Mouse (Mus musculus) liver, embryonic 12.5 days (tissue): ENCODE results near the gene Wnt2b. TPM values are rescaled to one million over a fixed set of nuclear protein-coding genes. Genes with fewer than 3 reads are reported as not detected.

Experiments used
- ATAC-seq: fragments of 200-750 bp; cut with Nextera tagmentation; 2 replicates; pipeline ENCODE4 v1.8.0; 2017; ENCODE audit warnings: moderate number of reproducible peaks, mild to moderate bottlenecking, moderate library complexity
- H3K27ac ChIP-seq: fragments of 300-500 bp; sonication (generic); 2 replicates; pipeline ENCODE4 v1.5.1; 2016; ENCODE audit warnings: mild to moderate bottlenecking
- H3K27me3 ChIP-seq: fragments of 300-500 bp; sonication (generic); replicated peaks from 2 replicates; pipeline ENCODE4 v1.6.1; 2016; ENCODE audit warnings: mild to moderate bottlenecking, moderate library complexity
- H3K36me3 ChIP-seq: fragments of 300-500 bp; sonication (generic); 2 replicates; pipeline ENCODE4 v1.6.1; 2016; ENCODE audit warnings: mild to moderate bottlenecking, moderate library complexity
- H3K4me1 ChIP-seq: fragments of 300-500 bp; sonication (generic); 2 replicates; pipeline ENCODE4 v1.6.1; 2016
- H3K4me2 ChIP-seq: fragments of 300-500 bp; sonication (generic); 2 replicates; pipeline ENCODE4 v1.6.1; 2016; ENCODE audit warnings: mild to moderate bottlenecking, moderate library complexity
- H3K4me3 ChIP-seq: fragments of 300-500 bp; sonication (generic); 2 replicates; pipeline ENCODE4 v1.5.1; 2016; ENCODE audit warnings: mild to moderate bottlenecking, moderate library complexity
- H3K9ac ChIP-seq: fragments of 300-500 bp; sonication (generic); 2 replicates; pipeline ENCODE4 v1.6.1; 2016; ENCODE audit warnings: mild to moderate bottlenecking, moderate library complexity
- H3K9me3 ChIP-seq: fragments of 300-500 bp; sonication (generic); replicated peaks from 2 replicates; pipeline ENCODE4 v1.6.1; 2016; ENCODE audit warnings: mild to moderate bottlenecking, moderate library complexity
- WGBS: fragments of 180-500 bp; shearing (Covaris S2); methylation state at CpG from one replicate; pipeline ENCODE4 v1.1.7; 2016; ENCODE audit not compliant: insufficient replicate concordance; 5-methylcytosine and 5-hydroxymethylcytosine counted together
- polyA plus RNA-seq: library from polyadenylated mRNA; unstranded; fragments of >200 nt; fragmentation: Nextera tagmentation; extraction: Ambion mirVana; gene quantifications from 2 replicates; pipeline ENCODE4 v1.2.1, GENCODE M21; 2016

Wnt2b gene
- polyA plus RNA-seq, 1 experiment from 2014 or later = 0.25 TPM

DNA sequence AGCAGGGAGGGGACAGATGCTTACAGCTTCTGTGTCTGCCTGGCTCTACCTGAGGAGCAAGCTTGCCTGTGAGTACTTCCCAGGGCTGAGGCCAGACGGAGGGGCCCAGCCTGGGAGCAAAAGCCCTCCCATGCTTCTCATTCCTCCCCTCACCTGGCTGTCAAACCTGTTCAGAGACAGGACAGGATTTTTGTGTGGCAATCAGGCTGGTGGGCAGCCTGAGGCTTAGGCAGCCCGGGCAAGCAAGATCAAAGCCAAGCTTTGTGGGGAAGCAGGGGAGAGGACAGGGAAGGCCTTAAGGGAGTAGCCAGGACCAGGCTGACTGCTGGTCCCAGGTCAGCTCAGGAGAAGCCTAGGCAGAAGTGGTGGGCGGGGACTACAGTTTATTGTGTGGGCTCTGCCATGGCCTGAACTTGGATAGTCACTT is 32.7 kb upstream of the Wnt2b start:
- Histone ChIP-seq H3K4me2 (no peak overlapping the region), H3K9ac (no peak overlapping the region), H3K4me3 (no peak overlapping the region), H3K27me3 (peaks cover 28% of the 10 kb centered on the region), H3K36me3 (no peaks in the 10 kb centered on the region), H3K9me3 (no peaks in the 10 kb centered on the region), H3K4me1 (no peaks in the 10 kb centered on the region), H3K27ac (no peak overlapping the region)
- ATAC-seq = no peak
- 42% methylated on average over 3 of the region's 3 CpGs for WGBS

DNA sequence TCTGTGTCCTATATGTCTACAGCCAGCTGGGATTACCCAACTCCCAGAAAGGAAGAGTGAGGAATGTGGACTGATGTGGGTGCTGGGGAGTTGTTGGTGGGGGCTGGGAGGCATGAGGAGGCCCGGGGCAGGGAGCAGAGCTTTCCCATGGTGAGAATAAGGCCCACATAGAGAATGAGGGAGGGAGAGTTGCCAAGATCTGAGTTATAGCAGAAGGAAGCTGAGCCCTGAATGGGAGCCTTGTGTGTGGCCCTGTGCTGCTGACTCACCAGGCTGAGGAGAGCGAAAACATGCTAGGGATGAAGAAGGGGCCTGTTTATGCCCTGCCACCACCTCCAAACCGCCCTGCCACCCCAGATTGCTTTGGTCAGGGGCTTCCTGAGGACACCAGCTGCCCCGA is 32.1 kb upstream of the Wnt2b start:
- H3K4me1 ChIP-seq = no peaks in the 10 kb centered on the region
- no peak for ATAC-seq
- H3K36me3 ChIP-seq = no peaks in the 10 kb centered on the region
- H3K4me2 ChIP-seq = no peak overlapping the region
- no peak overlapping the region for H3K9ac ChIP-seq
- no peaks in the 10 kb centered on the region for H3K9me3 ChIP-seq
- no peak overlapping the region for H3K27ac ChIP-seq
- peaks cover 27% of the 10 kb centered on the region for H3K27me3 ChIP-seq
- H3K4me3 ChIP-seq = no peak overlapping the region
- WGBS = 47% methylated on average over 4 of the region's 4 CpGs

DNA sequence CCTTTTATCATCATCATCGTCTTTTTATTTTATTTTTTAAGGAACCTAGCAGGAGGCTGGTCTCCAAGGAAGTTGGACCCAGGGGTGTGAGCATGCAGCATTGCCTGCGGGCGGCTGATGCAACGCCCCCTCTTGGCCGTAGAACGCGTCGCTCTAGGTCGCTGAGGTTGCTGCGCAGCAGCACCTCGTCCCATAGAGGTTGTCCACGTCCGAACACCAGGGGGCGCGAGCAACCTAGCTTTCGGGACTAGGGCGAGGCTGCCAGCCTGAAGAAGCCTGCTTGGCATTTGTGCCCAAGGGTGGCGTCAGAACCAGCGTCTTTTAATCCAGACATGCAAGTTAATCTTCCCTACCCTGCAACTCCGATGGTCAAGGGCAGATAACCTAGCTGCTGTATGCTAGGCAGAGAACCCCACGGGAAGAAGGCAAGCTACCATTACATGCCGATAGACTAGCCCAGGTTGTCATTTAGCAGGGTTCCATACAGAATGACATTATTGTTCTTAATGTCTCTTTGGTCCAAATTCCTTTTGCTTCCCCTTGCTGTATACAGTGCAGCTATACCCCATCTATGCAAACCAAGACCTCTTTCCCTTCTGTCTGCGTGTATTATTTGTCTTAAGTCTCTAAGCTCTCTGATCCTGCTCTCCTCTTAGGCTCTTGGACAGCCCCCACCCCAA is 31.1 kb upstream of the Wnt2b start:
- WGBS = 12% methylated on average over 23 of the region's 23 CpGs
- Histone ChIP-seq H3K4me3 (no peak overlapping the region), H3K27ac (no peak overlapping the region), H3K9ac (no peak overlapping the region), H3K4me1 (no peaks in the 10 kb centered on the region), H3K4me2 (no peak overlapping the region), H3K9me3 (no peaks in the 10 kb centered on the region), H3K36me3 (no peaks in the 10 kb centered on the region), H3K27me3 (peaks cover 17% of the 10 kb centered on the region; the same call in 1 of the 2 replicates)
- ATAC-seq = peak; percentile 42; the same call in 1 of the 2 replicates

DNA sequence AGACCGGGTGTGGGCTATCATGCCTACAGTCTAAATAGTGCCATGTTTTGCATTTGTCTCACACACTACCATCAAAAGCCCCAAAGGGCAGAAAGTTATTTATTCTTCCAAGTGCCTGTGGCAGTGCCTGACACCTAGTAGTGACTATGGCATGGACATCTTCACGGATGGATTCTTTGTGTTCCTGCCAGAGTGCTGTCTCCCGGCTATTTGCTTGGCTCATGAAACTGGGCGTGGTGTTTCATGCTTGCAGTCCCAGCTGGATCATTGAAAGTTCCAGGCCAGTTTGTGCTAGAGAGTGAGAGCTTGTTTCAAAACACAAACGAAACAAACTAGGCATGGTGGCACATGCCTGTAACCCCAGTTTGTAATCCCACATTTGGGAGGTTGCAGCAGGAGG is 30.0 kb upstream of the Wnt2b start:
- H3K4me3 ChIP-seq = no peak overlapping the region
- H3K27me3 ChIP-seq = peaks cover 6% of the 10 kb centered on the region; the same call in 1 of the 2 replicates
- H3K4me2 ChIP-seq = no peak overlapping the region
- WGBS = 61% methylated on average over 5 of the region's 5 CpGs
- H3K4me1 ChIP-seq = no peaks in the 10 kb centered on the region
- no peaks in the 10 kb centered on the region for H3K36me3 ChIP-seq
- no peak overlapping the region for H3K27ac ChIP-seq
- no peak overlapping the region for H3K9ac ChIP-seq
- no peak for ATAC-seq
- no peaks in the 10 kb centered on the region for H3K9me3 ChIP-seq

DNA sequence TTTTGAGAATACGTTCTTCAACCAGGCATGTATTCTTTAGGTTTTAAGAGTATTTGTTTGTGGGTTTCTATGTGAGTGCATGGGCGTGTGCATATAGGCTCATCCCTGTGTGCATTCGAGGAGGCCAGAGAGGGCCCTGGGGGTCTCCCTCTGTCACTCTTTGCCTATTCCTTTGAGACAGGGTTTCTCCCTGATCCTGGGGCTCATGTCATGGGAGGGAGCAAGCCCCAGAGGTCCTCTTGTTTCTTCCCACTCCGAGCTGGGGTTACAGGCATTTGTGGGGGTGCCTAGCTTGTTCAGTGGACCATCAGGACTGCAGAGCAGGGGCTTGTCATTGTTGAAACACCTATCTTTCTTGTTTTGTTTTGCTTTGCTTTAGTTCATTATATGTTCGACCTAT is 26.2 kb upstream of the Wnt2b start:
- Histone ChIP-seq H3K4me3 (no peak overlapping the region), H3K27me3 (0 out of 2 replicates have a peak, but pooled peaks cover 6% of the 10 kb centered on the region), H3K36me3 (no peaks in the 10 kb centered on the region), H3K27ac (no peak overlapping the region), H3K9me3 (no peaks in the 10 kb centered on the region), H3K4me1 (no peaks in the 10 kb centered on the region), H3K4me2 (no peak overlapping the region), H3K9ac (no peak overlapping the region)
- WGBS = 57% methylated on average over 5 of the region's 5 CpGs
- ATAC-seq = no peak

DNA sequence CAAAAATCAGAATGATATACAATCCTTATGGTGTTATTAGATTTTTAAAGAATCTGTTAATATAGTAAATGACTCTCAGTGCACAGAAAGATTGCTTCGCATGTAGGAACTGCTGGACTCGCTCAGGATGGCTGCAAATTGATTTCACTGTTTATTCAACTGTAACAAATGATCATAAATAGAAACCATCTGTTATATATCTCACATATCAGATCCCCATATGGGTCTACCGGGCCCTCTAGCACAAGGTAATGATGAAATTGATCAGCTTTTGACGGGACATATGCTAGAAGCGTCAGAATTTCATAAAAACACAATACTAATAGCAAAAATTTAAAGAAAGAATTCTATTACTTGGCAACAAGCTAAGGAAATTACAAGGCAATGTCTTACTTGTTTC is 18.0 kb upstream of the Wnt2b start:
- 74% methylated on average over 5 of the region's 5 CpGs for WGBS
- Histone ChIP-seq H3K4me1 (no peaks in the 10 kb centered on the region), H3K4me3 (no peak overlapping the region), H3K9me3 (no peaks in the 10 kb centered on the region), H3K4me2 (no peak overlapping the region), H3K9ac (no peak overlapping the region), H3K36me3 (no peaks in the 10 kb centered on the region), H3K27ac (no peak overlapping the region), H3K27me3 (no peaks in the 10 kb centered on the region)
- no peak for ATAC-seq

DNA sequence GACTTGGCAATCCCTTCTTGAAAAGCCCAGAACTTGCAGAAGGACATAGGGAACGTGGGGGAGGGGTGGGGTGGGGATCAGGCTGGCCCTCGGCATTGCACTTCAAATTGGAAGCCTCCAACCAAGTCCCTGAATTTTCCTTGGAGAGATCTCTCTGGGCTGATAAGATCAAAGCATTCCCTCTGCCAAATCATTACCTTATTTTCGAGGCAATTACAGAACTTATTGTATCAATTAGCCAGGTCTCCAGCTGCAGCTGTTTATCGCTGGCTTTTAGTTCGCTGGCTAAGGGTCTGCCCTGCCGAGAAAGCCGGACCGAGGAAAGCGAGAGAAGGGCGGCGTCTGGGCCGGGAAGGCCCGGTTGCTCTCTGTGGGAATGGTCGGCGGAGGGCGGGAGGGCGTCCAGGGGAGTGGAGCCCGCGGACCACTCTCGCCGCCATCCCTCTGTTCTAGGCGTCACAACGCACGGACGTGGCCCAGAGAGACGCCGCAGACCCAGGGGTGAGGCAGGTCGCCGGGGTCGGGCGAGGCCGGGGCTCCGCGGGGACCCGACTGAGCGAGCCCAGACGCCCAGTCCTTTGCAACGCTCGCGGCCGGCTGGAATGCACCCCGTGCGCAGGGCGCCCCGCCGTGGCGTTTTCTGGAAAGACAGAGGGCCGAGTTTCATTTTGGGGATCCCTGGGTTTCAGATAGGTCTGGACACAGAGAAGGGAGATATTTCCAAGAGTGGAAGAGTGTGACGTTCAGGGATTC is 6.0 kb upstream of the Wnt2b start:
- peak overlapping the region; percentile 39; the same call in 1 of the 2 replicates for H3K9ac ChIP-seq
- peaks cover 13% of the 10 kb centered on the region; the same call in 1 of the 2 replicates for H3K4me1 ChIP-seq
- H3K4me2 ChIP-seq = peak overlapping the region; percentile 70
- no peaks in the 10 kb centered on the region for H3K9me3 ChIP-seq
- H3K27me3 ChIP-seq = peaks cover 49% of the 10 kb centered on the region
- H3K27ac ChIP-seq = no peak overlapping the region
- H3K36me3 ChIP-seq = no peaks in the 10 kb centered on the region
- 1% methylated on average over 49 of the region's 49 CpGs for WGBS
- peak; percentile 50 for ATAC-seq
- peak overlapping the region; percentile 56 for H3K4me3 ChIP-seq

DNA sequence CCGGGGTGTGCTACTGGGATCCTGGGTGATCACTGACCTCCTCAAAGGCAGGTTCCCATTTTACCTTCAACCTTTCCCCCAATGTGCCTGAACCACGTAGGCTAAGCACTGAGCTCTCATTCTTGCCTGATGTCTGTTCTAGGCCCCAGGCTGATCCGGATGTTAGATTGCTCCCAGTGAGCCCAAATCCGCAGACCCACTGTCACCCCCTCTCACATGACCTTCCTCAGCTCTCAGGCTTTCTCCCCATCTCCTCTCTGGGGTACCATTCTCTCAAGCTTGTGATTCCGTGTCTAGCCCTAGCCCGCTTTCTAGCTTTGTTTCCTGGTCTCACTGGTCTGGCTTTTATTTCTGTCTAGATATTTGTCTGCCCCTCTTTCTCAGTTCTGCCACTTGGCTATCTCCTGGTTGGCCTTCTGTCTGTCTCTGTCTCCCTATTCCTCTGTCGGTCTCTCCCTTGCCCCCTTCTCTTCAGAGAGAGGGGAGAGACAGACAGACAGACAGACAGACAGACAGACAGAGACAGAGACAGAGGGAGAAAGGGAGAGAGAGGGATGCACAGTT is 4.4 kb upstream of the Wnt2b start:
- 62% methylated on average over 7 of the region's 7 CpGs for WGBS
- peaks cover 29% of the 10 kb centered on the region; the same call in 1 of the 2 replicates for H3K4me1 ChIP-seq
- H3K27me3 ChIP-seq = peaks cover 66% of the 10 kb centered on the region
- no peak for ATAC-seq
- no peak overlapping the region for H3K4me3 ChIP-seq
- H3K27ac ChIP-seq = no peak overlapping the region
- no peaks in the 10 kb centered on the region for H3K9me3 ChIP-seq
- no peak overlapping the region for H3K4me2 ChIP-seq
- no peak overlapping the region for H3K9ac ChIP-seq
- no peaks in the 10 kb centered on the region for H3K36me3 ChIP-seq

DNA sequence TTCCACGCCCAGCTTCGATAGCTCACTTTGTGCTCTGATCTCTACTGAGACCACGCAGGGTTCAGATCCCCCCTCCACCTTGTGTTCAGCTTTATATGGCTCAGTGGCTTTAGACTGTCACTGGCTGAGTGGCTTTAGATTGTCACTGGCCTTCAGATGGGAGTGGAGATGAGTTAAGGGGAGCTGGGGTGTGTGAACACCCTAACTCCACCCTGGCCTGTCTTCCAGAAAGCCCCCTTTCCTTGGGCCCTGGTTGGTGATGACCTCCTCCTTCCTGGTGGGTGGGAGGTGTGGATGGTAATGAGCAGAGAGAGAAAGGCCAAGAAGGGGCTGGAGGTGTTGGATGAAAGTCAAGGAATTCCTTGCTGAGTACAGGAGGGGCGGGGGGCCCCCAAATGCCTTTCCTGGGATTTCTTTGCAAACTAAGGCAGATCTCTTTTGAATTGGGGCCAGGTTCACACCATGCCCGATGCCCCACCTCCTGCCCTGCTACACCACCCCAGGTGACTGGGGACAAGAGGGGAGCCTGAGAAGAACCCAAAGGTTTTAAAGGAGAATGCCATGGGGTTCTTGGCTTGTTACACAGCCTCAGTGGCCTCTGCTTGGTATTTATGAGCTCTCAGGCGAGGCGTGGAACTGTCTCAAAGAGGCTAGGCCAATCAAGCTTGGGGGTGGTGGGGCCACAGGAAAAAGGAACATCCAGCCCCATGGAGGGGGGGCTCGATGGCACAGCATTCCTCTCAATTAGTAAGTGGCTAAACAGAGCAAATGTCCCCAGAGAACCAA is 3.5 kb upstream of the Wnt2b start:
- H3K9me3 ChIP-seq = no peaks in the 10 kb centered on the region
- H3K4me3 ChIP-seq = no peak overlapping the region
- H3K36me3 ChIP-seq = no peaks in the 10 kb centered on the region
- 52% methylated on average over 8 of the region's 8 CpGs for WGBS
- no peak for ATAC-seq
- no peak overlapping the region for H3K4me2 ChIP-seq
- H3K4me1 ChIP-seq = peaks cover 32% of the 10 kb centered on the region; the same call in 1 of the 2 replicates
- no peak overlapping the region for H3K9ac ChIP-seq
- H3K27ac ChIP-seq = no peak overlapping the region
- peaks cover 74% of the 10 kb centered on the region for H3K27me3 ChIP-seq

DNA sequence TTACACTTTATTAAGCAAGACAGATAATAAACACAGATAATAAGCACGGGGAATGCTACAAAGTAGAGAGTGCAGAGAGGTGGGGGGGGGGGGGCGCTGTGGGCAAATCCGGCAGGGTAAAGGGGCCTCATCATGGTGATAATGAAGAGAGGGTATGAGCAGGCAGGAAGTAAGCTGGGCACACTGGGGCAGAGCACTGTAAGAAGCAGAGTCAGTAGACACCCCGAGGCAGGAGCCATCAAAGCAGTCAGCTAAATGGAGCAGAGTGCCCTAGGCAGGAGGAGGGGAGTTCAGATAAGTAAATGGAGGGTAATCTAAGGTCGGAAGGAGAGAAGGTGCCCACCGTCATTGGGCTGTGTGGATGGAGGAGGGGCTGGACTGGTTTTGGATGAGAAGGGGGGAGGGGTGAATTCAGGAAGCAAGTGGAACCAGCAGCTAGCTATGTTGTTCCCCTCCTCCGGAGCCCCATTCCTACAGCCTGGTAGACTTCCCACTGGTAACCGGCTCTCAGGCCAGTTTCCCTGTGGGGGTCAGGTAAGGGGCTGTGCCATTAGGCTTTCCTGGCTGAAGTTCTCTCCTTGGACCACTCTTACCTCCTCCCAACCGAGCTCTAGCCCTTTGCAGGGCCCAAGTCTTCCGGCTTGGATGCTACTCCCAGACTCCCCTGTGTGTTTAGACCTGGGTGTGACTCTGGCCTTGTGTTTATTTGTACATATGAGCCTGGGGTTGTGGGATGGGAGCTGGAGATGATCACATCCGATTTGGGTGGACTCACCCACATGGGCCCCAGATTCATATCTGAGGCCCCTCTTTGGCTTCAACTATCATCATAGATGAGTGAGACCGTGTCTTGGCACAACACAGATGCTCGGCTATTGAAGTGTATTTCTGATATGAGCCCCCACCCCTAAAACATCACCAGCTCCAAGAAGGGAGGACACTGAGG is 1.9 kb upstream of the Wnt2b start:
- Histone ChIP-seq H3K9me3 (no peaks in the 10 kb centered on the region), H3K27me3 (peaks cover 90% of the 10 kb centered on the region), H3K4me2 (no peak overlapping the region; the same call in 1 of the 2 replicates), H3K27ac (no peak overlapping the region), H3K9ac (no peak overlapping the region), H3K4me3 (no peak overlapping the region), H3K4me1 (peaks cover 32% of the 10 kb centered on the region; the same call in 1 of the 2 replicates), H3K36me3 (no peaks in the 10 kb centered on the region)
- 19% methylated on average over 13 of the region's 13 CpGs for WGBS
- no peak for ATAC-seq

DNA sequence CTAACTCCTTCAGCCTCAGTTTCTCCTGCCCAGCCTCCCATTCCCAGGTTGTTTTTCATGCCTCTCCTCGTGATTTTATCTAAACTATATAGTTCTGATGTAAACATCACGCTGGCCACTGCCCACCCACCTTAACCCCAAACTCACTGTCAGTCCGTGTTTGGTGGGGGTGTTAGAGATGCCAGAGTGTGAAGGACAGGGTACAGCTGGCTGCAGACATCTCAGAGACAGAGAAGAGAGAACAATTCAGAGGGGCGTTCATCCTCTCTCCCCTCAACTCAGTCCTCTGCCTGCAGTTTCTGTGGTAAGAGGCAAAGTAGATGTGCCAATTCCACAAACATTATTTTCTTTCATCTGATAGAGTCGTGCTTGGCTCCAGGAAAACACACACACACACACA is 1.1 kb upstream of the Wnt2b start:
- H3K36me3 ChIP-seq = no peaks in the 10 kb centered on the region
- peaks cover 24% of the 10 kb centered on the region; the same call in 1 of the 2 replicates for H3K4me1 ChIP-seq
- H3K9ac ChIP-seq = no peak overlapping the region
- H3K27ac ChIP-seq = no peak overlapping the region
- H3K27me3 ChIP-seq = peaks cover 98% of the 10 kb centered on the region
- no peak for ATAC-seq
- H3K4me3 ChIP-seq = no peak overlapping the region
- H3K4me2 ChIP-seq = no peak overlapping the region
- no peaks in the 10 kb centered on the region for H3K9me3 ChIP-seq
- 9% methylated on average over 4 of the region's 5 CpGs for WGBS
